Mouse (Mus musculus) CH12.LX (cell line): Measurements from ENCODE around the gene Ptprd.

Experiments
- JUN ChIP-seq: IDR thresholded peaks from 2 replicates; pipeline ENCODE4 v1.6.1; 2011; ENCODE audit warnings: low read depth, mild to moderate bottlenecking, low read length, improper control_type of control experiment, moderate library complexity; ENCODE audit not compliant: insufficient read depth
- TBP ChIP-seq: conservative IDR thresholded peaks from 2 replicates; pipeline ENCODE4 v1.6.1; 2011; ENCODE audit warnings: low read depth, low read length, improper control_type of control experiment
- ZC3H11A ChIP-seq: IDR thresholded peaks from 2 replicates; pipeline ENCODE4 v1.6.1; 2012; ENCODE audit warnings: low read depth, mild to moderate bottlenecking, inconsistent platforms, low read length, improper control_type of control experiment

DNA sequence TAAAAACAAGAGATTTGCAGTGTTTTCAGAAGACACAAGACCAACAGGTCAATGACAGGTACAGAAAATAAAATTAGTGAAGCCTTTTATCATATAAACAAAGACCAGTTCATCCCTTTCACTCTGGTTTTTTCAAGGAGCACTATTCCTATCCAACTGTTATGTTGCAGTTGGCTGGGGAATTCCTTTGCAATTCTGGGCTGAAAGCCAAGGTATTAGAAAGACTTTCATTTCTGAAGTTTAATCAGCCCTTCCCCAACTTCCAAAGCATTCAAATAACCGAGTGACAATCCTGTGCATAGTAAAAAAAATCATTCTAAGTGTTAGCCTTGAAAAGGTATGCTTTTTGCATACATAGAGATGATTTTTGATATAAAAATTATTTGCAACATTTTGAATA is 61.2 kb downstream of the Ptprd start:
- no peak for TF ChIP-seq JUN
- TF ChIP-seq ZC3H11A = no peak
- TF ChIP-seq TBP = no peak
